Mouse (Mus musculus) common myeloid progenitor, adult 5-6 weeks (primary cell): Measurements from ENCODE around the gene Mfap5. TPM values are rescaled to one million over a fixed set of nuclear protein-coding genes. Genes with fewer than 3 reads are reported as not detected.
"Not testable (repeated sequence)": the region's sequence is repeated elsewhere in the genome, so short reads cannot be mapped to it uniquely, and the experiment has no call there.

ENCODE experiments used
- ATAC-seq: replicated peaks from 2 replicates; pipeline ENCODE4 v1.8.0; 2016; ENCODE audit warnings: low read depth, mild to moderate bottlenecking, moderate TSS enrichment, inconsistent platforms; ENCODE audit not compliant: poor library complexity, severe bottlenecking
- total RNA-seq: library from RNA; stranded (forward); fragments of 200-1000, 187-1606 nt; gene quantifications from 2 replicates; pipeline ENCODE4 v1.2.3, GENCODE M21; 2017

Gene Mfap5
- total RNA-seq, 1 experiment from 2014 or later: not detected

DNA sequence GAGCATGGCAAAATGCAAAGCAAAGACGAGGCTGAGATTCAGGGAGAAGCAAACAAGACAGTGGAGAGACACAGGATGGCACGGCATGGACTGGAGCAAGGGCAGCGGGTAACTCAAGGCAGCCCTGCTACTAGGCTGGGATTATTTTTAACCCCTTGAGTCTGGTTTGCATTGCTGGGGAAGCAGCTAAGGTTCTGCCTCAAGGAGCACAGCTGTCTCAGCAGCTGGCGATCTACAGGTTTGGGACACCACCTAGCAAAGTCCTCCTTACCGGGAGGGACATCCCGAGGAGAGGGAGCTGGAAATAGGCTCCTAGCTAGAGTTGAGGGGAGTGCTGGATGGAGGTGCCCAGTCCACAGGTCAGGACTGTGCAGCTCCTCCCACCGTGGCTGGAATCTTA, 49.6 kb downstream of the Mfap5 start:
- ATAC-seq: no peak

DNA sequence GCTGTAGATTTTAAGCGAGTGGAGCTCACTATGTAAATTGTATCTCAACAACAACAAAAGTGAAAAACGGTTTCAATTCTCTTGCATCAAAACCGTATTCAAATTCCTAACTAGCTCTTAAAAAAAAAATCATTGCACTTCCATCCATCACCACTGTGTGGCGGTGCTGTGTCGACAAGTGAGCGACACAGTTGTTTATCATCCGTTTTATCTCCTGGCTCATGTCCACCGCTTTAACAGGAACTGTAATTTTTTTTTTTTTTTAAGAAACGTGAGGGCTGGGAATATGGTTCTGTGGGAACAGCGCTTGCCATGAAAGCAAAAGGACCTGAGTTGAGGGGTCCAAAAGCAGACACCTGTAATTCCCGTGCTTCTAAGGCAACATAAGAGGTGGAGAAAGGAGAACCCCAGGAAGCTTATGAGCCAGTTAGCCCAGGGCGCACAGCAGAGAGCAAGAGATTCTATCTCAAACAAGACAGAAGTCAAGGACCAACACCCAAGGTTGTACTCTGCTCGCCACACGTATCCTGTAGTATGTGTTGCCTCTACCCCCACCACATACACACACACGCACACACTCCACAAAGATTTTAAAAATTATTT, 51.4 kb downstream of the Mfap5 start:
- ATAC-seq: peak; percentile 76

DNA sequence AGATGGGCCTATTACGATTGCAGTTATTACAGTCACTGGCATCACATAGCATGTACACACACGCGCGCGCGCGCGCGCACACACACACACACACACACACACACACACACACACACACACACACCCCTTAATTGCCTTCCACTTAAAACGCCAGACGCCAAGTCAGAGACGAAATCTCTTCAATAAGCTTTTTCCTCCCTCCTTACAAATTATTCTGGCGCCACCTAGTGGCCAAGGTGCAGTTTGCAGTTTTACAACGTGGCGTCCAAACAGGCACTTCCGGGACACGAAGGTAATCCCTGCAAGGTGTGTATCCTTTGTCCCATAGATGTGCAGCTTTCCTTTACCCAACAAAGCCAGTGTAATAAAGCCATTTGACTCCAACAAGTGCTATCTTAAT, 54.8 kb downstream of the Mfap5 start:
- ATAC-seq: peak; percentile 54

DNA sequence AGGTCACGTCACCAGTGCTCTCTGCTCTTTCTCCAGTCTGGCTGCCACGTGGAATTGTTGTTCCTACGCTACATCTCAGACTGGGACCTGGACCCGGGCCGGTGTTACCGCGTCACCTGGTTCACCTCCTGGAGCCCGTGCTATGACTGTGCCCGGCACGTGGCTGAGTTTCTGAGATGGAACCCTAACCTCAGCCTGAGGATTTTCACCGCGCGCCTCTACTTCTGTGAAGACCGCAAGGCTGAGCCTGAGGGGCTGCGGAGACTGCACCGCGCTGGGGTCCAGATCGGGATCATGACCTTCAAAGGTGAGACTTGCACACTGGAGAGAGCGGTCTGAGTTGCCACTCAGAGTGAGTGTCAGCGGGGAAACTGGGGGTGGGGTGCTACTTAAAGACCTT, 55.4 kb downstream of the Mfap5 start:
- ATAC-seq: no peak

DNA sequence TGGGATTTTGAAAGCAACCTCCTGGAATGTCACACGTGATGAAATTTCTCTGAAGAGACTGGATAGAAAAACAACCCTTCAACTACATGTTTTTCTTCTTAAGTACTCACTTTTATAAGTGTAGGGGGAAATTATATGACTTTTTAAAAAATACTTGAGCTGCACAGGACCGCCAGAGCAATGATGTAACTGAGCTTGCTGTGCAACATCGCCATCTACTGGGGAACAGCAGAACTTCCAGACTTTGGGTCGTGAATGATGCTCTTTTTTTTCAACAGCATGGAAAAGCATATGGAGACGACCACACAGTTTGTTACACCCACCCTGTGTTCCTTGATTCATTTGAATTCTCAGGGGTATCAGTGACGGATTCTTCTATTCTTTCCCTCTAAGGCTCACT, 56.8 kb downstream of the Mfap5 start:
- ATAC-seq: peak; percentile 76

DNA sequence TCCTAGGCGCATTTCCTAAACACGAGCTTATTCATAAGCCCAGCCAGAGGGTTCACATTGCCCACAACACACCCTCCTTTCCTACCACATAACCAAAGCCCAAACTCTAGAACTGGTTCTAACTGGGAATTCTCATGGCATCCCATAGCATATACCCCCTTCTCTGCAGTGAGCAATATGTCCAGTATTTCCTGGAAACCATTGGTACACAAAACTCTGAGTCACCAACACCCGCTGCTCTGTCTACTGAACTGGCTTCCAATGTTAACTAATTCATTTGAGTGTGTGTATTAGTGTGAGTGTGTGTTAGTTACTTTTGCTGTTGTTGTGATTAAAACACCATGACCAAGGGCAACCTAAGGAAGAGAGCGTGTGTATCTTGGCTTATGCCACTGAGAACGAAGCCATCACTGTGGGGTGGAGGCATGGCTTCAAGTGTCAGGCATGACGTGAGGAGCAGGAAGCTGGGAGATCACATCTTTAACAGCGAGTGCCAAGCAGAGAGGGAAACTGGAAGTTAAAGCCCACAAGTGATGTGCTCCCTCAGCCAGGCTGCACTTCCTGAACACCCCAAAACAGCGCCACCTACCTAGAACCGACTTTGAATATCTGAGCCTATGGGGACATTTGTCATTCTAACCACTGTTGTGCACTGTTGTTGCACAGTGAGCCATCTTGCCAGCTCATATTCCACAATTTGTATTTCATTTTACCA, 59.6 kb downstream of the Mfap5 start:
- peak; percentile 31 for ATAC-seq

DNA sequence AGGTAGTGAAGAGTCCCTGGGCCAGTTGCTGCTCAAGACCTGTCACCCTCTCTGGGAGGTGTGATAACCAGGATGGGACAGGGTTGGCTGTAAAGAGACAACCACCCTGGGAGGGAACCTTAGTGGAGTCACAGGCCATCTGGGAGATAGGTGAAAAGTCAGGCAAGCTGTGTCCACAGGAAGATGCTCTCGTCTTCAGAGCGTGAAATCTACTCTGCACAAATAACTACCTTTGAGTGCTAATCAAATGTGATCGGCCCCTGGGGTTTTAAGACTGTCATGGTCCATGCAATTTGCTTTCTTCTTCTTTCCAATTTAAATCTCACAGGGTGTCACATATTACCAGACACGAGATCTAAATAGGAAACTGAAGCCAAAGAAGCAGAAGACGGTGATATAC, 63.5 kb downstream of the Mfap5 start:
- ATAC-seq: no peak

DNA sequence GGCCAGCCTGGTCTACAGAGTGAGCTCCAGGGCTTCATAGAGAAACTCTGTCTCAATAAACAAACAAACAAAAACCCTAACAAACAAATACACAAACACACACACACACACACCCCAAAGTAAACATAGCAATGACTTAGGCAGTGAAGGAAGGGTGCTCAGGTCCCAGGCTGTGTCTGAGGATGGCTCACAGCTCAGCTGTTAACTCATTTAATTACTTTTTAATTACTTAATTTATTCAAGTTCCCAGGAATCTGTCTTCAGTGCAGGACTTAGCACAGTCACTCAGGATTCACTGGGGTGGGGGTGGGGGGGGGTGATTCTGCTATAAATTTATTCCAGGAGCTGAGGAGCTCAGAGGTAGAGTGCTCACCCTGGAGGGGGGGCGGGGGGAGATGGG, 64.1 kb downstream of the Mfap5 start:
- ATAC-seq: no peak

DNA sequence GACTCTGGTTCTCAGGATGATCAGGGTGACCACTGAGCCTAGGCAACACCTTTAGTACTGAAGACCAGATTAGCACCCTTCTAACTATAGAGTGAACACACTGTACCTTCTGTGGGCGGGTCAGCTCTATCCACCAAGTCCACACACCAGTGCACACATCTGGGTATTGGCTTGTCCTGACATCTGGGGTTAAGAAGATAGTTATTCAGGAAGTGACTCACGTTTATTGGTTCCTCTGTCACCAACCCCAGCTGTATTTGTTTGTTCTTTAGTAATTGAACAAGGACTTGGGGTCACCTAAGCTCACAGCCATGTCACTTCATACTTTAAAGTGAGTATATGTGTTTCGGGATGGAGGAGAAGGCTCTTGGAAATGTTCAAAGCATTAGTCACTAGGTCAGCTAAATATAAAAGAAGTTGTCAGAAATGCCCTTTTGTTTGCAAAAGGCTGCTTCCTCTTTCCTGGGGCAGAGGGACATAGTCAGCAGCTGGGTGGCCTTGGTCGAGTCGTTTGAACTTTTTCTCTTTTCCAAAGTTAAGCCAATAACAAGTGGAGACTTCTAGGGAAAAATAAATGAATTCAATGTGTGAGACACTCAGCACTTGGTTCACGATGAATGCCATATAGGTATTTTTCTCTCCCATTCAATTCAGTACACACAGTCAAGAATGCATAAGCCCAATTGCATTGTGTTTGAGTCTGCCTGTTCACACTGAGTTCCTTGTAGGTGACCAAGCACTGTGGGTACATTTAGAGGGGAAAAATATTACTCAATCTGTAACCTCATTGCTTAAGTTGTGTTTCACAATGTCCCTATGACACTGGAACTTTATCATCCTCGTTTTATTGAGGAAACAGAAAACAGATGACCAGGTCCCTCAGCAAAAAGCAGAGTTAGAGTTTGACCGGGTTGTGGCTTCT, 65.3 kb downstream of the Mfap5 start:
- ATAC-seq: peak; percentile 79

DNA sequence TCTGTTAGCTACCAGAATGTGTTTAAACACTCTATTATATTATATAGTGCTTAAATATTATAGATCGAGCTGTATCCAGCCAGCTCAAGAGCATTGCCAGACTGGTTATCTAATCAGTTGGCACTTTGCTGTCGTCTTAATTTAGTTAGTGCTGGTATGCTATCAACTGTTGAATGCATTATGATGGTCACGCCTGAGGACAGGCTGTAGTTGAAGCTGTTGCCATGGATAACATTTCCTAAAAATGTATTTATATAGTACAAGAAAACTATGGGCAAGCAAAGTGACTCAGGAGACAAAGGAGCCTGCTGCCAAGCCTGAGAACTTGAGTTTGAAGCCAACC, 65.9 kb downstream of the Mfap5 start:
- ATAC-seq: no peak

DNA sequence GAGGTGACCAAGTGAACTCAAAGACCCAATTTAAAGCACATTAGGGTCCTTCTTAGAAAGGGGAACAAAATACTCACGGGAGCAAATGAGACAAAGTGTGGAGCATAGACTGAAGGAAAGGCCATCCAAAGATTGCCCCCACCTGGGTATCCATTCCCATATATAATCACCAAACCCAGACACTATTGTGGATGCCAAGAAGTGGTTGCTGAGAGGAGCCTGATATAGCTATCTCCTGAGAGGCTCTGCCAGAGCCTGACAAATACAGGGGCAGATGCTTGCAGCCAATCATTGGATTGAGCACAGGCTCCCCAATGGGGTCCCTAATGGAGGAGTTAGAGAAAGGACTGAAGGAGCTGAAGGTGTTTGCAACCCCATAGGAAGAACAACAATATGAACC, 69.4 kb downstream of the Mfap5 start:
- not testable (repeated sequence) for ATAC-seq

DNA sequence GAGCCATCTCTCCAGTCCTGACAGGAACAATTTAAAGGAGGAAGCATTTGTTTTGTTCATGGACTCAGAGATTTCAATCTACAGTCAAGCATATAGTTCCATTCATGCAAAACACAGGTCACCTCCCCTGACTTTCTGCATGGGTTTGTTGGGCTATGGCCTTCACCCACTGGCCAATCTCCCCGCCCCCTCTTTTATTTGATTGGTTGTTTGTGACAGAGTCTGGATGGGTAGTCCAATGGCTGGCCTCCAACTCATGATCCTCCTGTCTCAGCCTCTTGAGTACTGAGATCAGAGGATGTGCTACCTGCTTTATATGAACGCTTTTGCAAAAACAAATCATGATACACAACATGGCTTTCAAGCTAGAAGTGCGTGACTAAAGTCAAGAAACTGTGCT, 71.4 kb downstream of the Mfap5 start:
- no peak for ATAC-seq

Other genes with a start within 250 kb of the Mfap5 start
- not detected in 2 replicates for gene Klrg1, start 223.0 kb upstream of the Mfap5 start, total RNA-seq
- gene M6pr, start 197.1 kb upstream of the Mfap5 start, total RNA-seq: 309 and 328 TPM in 2 replicates
- 8.9 and 13.0 TPM in 2 replicates for gene Phc1, start 165.3 kb upstream of the Mfap5 start, total RNA-seq
- gene Rimklb, start 7.1 kb upstream of the Mfap5 start, total RNA-seq: not detected in 2 replicates
- gene Aicda, start 48.0 kb downstream of the Mfap5 start, total RNA-seq: not detected in 2 replicates
- 13.3 and 14.2 TPM in 2 replicates for gene Apobec1, start 96.6 kb downstream of the Mfap5 start, total RNA-seq
- 4.1 and 5.6 TPM in 2 replicates for gene Gdf3, start 104.2 kb downstream of the Mfap5 start, total RNA-seq
- gene Dppa3, start 120.6 kb downstream of the Mfap5 start, total RNA-seq: not detected in 2 replicates
- gene Nanog, start 201.6 kb downstream of the Mfap5 start, total RNA-seq: not detected in 2 replicates